Mouse (Mus musculus) testis, adult 2 months (tissue): Measurements from ENCODE around the gene Lama2. TPM values are rescaled to one million over a fixed set of nuclear protein-coding genes. Genes with fewer than 3 reads are reported as not detected.
A peak's percentile ranks its signal among the peaks of the same experiment; 100 is the strongest.

Experiments used
- H3K27ac ChIP-seq: fragments of 200-500 bp; 2 replicates; pipeline ENCODE4 v1.5.1; 2012; ENCODE audit warnings: low read depth, low read length; ENCODE audit not compliant: control insufficient read depth, insufficient read depth
- H3K27me3 ChIP-seq: fragments of 200-500 bp; 2 replicates; pipeline ENCODE4 v1.6.1; 2012; ENCODE audit warnings: mild to moderate bottlenecking, low read length, moderate library complexity; ENCODE audit not compliant: control insufficient read depth, insufficient read depth
- H3K36me3 ChIP-seq: fragments of 200-500 bp; 2 replicates; pipeline ENCODE4 v1.6.1; 2012; ENCODE audit warnings: mild to moderate bottlenecking, low read length; ENCODE audit not compliant: control insufficient read depth, insufficient read depth
- H3K4me1 ChIP-seq: fragments of 200-500 bp; 2 replicates; pipeline ENCODE4 v1.6.1; 2012; ENCODE audit warnings: low read length; ENCODE audit not compliant: control insufficient read depth, insufficient read depth
- H3K4me3 ChIP-seq: fragments of 200-500 bp; 2 replicates; pipeline ENCODE4 v1.5.1; 2012; ENCODE audit warnings: low read depth, mild to moderate bottlenecking, low read length, moderate library complexity, mixed read lengths; ENCODE audit not compliant: control insufficient read depth
- CTCF ChIP-seq: fragments of 200-500 bp; IDR thresholded peaks from 2 replicates; pipeline ENCODE4 v1.5.1; 2012; ENCODE audit warnings: low read depth, mild to moderate bottlenecking, inconsistent platforms, low read length, moderate library complexity; ENCODE audit not compliant: control insufficient read depth, insufficient read depth, insufficient replicate concordance
- POLR2A ChIP-seq: fragments of 200-500 bp; IDR thresholded peaks from 2 replicates; pipeline ENCODE4 v1.6.1; 2012; ENCODE audit warnings: low read depth, mild to moderate bottlenecking, inconsistent platforms, low read length, moderate library complexity; ENCODE audit not compliant: control insufficient read depth
- polyA plus RNA-seq: library from polyadenylated mRNA; depleted of rRNA; stranded (reverse); fragments of >200 nt; gene quantifications from 2 replicates; pipeline ENCODE4 v1.2.3, GENCODE M21; 2012

Lama2 gene
- polyA plus RNA-seq, 1 experiment, result 6.8 TPM

DNA sequence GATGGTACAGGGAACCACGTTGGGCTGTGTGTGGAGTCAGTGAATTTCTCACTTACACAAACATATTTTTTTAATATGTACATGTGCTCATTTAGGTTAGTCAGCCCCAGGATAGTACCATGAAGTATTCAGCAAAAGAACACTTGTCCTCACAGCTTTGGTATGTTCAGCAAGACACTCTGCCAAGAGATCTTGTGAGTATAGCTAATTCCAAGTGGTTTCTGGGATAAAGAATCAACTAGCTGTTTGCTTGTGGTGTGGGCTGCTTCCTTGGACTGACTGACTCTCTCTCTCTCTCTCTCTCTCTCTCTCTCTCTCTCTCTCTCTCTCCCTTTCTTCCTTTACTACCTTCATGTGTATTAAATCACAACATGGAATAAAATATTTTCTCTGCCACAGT is 241.3 kb downstream of the Lama2 start:
- H3K27ac ChIP-seq, result no peak overlapping the region
- no peak overlapping the region for H3K4me3 ChIP-seq
- no peaks in the 10 kb centered on the region for H3K27me3 ChIP-seq
- TF ChIP-seq POLR2A (no peak), CTCF (no peak)
- no peaks in the 10 kb centered on the region for H3K4me1 ChIP-seq
- H3K36me3 ChIP-seq, result no peaks in the 10 kb centered on the region

DNA sequence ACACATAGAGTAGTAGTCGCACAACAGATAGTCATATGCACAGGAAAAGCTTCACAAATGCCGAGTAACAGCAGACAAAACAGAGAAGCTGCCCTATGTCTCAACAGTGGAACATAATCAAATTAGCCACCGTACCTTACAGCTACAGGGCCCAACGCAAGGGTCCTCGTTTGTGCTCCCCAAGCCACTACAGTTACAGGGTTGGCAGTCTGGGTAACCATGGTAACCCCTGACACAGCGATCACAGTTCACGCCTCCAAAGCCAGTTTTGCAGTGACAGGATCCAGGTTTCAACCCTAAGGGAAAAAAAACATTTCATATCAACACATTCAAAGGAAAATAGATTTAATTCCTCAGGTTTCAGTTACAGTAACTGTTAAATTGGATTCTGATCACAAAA is 275.3 kb downstream of the Lama2 start:
- H3K36me3 ChIP-seq, result no peaks in the 10 kb centered on the region
- peak overlapping the region; percentile 62 for H3K4me3 ChIP-seq
- H3K4me1 ChIP-seq, result no peaks in the 10 kb centered on the region
- no peak for TF ChIP-seq POLR2A
- no peak for TF ChIP-seq CTCF
- no peak overlapping the region for H3K27ac ChIP-seq
- no peaks in the 10 kb centered on the region for H3K27me3 ChIP-seq

DNA sequence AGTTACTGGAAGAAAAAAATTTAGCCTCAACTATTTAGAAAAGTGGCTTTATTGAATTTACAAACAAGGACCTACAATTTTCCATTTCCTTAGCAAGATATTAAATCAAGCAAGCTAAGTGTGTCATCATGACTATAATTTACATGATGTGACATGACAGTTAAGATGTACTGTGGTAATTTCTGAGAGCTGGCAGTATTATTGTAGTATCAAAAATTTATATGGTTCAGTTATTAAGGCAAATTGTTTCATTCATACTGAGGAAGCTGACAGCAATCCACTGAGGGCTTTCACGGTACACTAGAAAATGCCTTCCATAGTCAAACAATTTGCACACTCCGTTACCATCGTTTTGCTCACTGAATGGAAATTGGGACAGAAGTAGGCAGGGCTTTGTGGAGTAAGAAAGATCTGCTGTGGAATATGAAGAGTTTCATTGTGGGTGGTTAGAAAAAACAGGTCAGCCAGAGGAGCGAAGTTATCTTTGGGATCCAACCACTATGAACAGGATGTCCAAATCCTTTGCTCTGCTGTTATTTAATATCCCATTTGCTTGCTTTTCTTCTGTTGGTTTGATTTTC is 297.1 kb downstream of the Lama2 start:
- Histone ChIP-seq H3K27ac (no peak overlapping the region), H3K36me3 (no peaks in the 10 kb centered on the region), H3K4me1 (no peaks in the 10 kb centered on the region), H3K27me3 (no peaks in the 10 kb centered on the region), H3K4me3 (no peak overlapping the region)
- TF ChIP-seq POLR2A (no peak), CTCF (no peak)

DNA sequence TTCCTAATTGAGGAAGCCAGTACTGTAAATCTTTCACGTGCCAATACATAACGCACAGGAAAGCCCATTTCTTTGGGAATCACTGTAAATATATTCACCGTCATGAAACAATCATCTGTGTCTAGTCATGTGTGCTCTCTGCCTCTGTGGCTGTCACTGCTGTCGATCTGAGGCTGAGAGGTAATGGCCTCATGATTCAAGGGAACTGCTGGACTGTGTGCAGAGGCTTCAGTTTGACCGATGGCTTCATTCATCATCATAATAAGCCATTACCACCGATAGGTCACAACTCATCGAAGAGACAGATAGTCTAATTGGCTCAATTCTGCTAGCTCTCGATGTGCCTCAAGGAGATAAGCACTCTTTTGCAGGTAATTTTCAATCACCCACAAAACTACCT is 312.1 kb downstream of the Lama2 start:
- TF ChIP-seq POLR2A (no peak), CTCF (no peak)
- Histone ChIP-seq H3K4me3 (no peak overlapping the region), H3K27me3 (no peaks in the 10 kb centered on the region), H3K27ac (no peak overlapping the region), H3K36me3 (no peaks in the 10 kb centered on the region), H3K4me1 (no peaks in the 10 kb centered on the region)

DNA sequence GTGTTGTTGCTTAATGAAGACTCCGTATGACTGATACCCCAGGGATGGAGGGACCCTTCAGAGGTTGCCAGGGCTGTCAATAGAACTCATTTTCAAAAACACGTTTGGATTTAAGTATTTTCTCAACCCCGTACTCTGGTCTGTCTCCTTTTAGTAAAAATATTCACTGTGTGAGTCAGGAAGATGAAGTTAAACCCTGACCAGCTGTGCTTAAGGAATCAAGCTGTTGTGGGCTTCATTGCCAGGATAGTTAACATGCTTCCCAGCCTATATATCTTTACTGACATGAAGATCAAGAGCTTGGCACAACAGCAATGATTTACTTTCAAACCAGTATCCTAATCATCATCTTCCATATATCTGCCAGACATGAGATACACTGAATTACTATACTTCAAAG is 314.3 kb downstream of the Lama2 start:
- H3K4me1 ChIP-seq, result no peaks in the 10 kb centered on the region
- H3K27me3 ChIP-seq, result no peaks in the 10 kb centered on the region
- no peak overlapping the region for H3K27ac ChIP-seq
- no peak overlapping the region for H3K4me3 ChIP-seq
- no peaks in the 10 kb centered on the region for H3K36me3 ChIP-seq
- TF ChIP-seq CTCF (no peak), POLR2A (no peak)

DNA sequence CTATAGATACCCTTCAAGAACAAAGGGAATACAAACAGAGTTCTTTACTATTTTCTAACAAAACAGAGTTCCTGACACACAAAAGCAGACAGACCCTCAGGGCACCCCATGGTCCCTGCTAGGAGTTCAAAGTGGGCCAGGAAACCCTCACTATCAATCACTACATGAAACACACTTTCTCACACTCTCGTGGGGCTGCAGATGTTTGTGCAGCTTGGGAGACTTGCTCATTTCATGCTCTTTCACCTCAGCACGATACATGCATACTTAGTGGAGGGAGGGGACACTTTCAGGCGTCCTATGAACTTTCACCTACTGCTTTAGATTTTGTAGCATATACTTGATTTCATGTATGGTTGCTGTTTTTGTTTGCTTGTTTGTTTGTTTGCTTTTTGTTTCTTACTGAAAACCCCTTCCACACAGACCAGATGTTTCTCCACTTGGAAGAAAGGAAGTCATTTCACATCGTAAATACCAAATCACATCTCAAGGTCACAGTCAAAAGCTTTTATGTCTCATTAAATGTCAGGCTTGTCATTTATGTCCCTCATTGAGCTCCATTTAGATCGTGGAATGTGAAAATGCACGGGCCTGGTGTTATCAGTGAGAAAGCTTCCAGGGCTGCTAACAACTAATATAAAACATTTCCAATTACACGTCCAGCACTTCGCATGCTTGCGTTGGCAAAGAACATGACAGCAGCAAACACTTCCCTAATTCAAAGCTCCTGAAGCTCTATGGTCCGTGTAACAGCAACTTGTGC is 334.3 kb downstream of the Lama2 start:
- H3K4me1 ChIP-seq, result no peaks in the 10 kb centered on the region
- H3K27ac ChIP-seq, result no peak overlapping the region
- no peak for TF ChIP-seq POLR2A
- H3K27me3 ChIP-seq, result no peaks in the 10 kb centered on the region
- no peak overlapping the region for H3K4me3 ChIP-seq
- H3K36me3 ChIP-seq, result no peaks in the 10 kb centered on the region

DNA sequence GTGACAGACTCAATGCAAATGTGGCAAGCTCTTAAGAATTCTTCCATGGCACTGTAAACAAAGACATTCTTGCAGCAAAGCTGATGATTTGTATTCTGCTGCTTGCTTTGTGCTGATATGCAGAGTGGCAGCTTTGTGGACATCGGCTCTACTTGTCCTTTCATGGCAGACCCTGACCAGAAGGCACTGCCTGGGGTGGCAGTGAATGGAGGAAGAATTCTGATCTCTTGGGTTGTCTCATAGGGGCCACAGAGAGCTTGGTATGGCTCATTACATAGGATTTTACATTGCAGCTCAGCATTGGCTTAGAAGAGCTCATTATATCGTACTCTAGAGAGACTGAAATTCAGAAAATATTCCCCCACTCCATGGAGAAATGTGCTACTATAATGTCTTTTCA is 352.1 kb downstream of the Lama2 start:
- Histone ChIP-seq H3K27ac (no peak overlapping the region), H3K4me1 (no peaks in the 10 kb centered on the region), H3K4me3 (no peak overlapping the region), H3K27me3 (no peaks in the 10 kb centered on the region), H3K36me3 (no peaks in the 10 kb centered on the region)
- TF ChIP-seq POLR2A (no peak), CTCF (no peak)
